Mouse (Mus musculus) bone marrow macrophage, adult 2 months (primary cell): ENCODE measurements around the gene Cped1. TPM values are rescaled to one million over a fixed set of nuclear protein-coding genes. Genes with fewer than 3 reads are reported as not detected.
A peak's percentile ranks its signal among the peaks of the same experiment; 100 is the strongest.

Source experiments
- H3K27ac ChIP-seq: 2 replicates; pipeline ENCODE4 v1.5.1; 2012; ENCODE audit warnings: low read depth, low read length; ENCODE audit not compliant: insufficient read depth
- H3K4me1 ChIP-seq: 2 replicates; pipeline ENCODE4 v1.6.1; 2012; ENCODE audit warnings: low read length; ENCODE audit not compliant: control insufficient read depth, insufficient read depth
- H3K4me3 ChIP-seq: 2 replicates; pipeline ENCODE4 v1.5.1; 2012; ENCODE audit warnings: mild to moderate bottlenecking, low read length, moderate library complexity; ENCODE audit not compliant: insufficient read depth
- CTCF ChIP-seq: IDR thresholded peaks from 2 replicates; pipeline ENCODE4 v1.5.1; 2012; ENCODE audit warnings: low read depth, mild to moderate bottlenecking, low read length, moderate library complexity
- POLR2A ChIP-seq: IDR thresholded peaks from 2 replicates; pipeline ENCODE4 v1.6.1; 2012; ENCODE audit warnings: mild to moderate bottlenecking, low read depth, low read length, borderline replicate concordance
- polyA plus RNA-seq: library from polyadenylated mRNA; stranded (reverse); fragments of >200 nt; gene quantifications from 2 replicates; pipeline ENCODE4 v1.2.4, GENCODE M21; 2012; ENCODE audit not compliant: missing spikeins, insufficient read depth, insufficient read length

Cped1 gene
- polyA plus RNA-seq, 1 experiment = 0.79 TPM

DNA sequence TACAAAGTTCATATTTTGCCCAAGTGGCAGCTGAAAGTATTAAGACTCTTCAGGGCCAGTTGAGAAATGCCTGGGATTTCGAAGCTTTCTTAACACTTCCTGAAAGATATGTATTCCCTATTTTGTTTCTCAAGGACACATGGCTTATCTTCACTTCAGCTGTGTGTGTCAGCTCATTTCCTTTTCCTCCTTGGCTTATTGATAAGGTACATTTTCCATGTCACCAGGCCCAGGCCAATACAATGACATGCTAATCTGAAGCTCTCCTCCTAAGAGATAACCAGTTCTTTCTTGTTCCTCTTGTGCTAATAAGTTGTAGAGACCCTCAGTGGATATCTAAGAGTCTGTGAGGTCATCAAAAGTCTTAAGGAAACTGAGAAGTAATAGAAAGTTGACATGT, 4.6 kb upstream of the Cped1 start:
- Histone ChIP-seq H3K4me1 (no peaks in the 10 kb centered on the region), H3K27ac (no peak overlapping the region)
- TF ChIP-seq POLR2A (no peak), CTCF (no peak)

GRCm38 (mm10) chr6:21984990-21985731, 555 bp upstream of the Cped1 start:
- TF ChIP-seq POLR2A (no peak), CTCF (no peak)
- no peak overlapping the region for H3K27ac ChIP-seq
- peak overlapping the region; percentile 62 for H3K4me3 ChIP-seq
- no peaks in the 10 kb centered on the region for H3K4me1 ChIP-seq

More for the DNA sequence above, 4.6 kb upstream of the Cped1 start:
- no peak overlapping the region for H3K4me3 ChIP-seq

- no peak overlapping the region for H3K27ac ChIP-seq
- 0 out of 2 replicates have a peak overlapping the region, but pooled peaks have one; percentile 9 for H3K4me3 ChIP-seq
- no peaks in the 10 kb centered on the region for H3K4me1 ChIP-seq
- TF ChIP-seq CTCF (no peak), POLR2A (no peak)
Observed at GRCm38 (mm10) chr6:21986660-21987331, 1.1 kb downstream of the Cped1 start.

DNA sequence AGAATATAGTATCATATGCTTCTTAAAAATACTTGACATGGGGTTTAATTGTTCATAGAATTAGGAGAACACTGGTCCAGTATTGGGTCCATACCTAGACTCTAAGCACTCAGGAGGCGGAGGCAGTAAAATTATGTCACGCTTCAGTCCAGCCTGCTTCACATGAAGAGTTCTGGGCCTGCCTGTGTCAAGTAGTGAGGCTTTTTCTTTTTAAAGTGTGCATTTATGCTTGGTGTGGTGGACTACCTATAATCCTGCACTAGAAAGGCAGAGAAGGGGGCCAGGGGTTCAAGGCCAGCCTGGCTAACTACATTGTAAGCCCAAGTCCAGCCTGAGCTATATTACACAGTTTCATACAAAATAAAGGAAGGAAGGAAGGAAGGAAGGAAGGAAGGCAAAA, 1.8 kb downstream of the Cped1 start:
- TF ChIP-seq CTCF (no peak), POLR2A (no peak)
- H3K4me3 ChIP-seq = no peak overlapping the region
- no peaks in the 10 kb centered on the region for H3K4me1 ChIP-seq
- H3K27ac ChIP-seq = no peak overlapping the region

DNA sequence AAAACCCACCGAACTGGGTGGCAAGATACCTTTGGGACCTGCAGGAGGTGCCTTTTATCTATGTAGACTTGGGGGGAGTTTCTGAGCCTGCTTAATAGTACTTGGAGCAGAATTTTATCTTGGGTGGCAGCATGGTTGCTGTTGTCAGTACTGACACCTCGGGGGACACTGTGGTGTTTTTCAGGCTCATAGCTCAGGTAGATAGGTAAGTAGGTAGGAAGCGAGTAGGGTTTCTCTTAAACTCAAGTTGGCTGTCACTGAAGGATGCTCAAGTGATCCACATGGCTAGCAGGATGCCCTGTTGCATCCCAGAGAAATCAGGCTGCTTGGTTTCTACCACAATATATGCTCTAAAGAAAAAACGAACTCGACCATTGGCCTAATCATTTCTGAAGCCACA, 2.6 kb downstream of the Cped1 start:
- Histone ChIP-seq H3K27ac (no peak overlapping the region), H3K4me1 (peaks cover 2% of the 10 kb centered on the region), H3K4me3 (no peak overlapping the region)
- TF ChIP-seq POLR2A = no peak
- no peak for TF ChIP-seq CTCF

- TF ChIP-seq CTCF (no peak), POLR2A (no peak)
Observed at GRCm38 (mm10) chr6:21989081-21989480, 3.4 kb downstream of the Cped1 start.

DNA sequence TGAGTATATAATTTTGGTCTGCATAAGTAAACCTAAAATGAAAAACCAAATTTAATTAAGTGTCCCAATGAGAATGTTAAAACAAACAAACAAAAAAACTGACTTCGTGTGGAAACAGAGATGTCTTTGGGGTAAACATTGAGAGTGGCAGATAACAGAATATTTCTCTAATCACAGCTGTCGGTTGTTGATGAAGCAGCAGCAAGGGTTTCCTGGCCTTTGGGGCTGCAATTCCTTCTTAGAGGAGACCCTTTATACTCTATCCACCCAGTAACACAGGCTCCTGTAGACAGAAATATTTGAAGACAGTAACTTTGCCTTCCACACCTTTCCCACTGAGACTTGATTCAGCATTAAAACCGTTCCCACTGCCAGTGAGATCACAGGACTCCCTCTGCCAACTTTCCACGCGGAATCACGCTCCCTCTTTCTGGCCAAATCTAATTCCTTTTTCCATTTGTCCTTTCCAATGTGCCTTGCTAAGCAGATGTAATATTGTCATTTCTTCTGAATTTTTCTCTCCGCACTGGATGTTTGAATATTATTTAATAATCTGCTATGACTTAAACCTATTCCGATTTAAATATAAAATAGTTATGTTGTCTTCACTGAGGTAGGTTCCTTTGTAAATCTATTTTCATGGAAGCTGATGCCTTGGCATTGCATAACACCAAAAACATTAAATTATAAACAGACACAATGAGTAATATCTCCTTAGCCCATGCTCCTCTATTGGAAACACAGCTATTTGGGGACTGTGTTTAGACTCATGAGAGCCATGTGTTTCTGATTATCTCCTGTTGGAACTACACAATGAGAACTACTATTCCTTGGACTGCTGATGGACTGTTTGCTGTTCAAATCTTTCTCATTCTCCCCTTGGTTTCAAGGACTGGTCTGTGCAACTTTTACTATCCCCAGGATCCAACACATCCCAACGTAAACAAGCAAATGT, 4.7 kb downstream of the Cped1 start:
- H3K4me3 ChIP-seq = no peak overlapping the region
- TF ChIP-seq CTCF = no peak
- no peak for TF ChIP-seq POLR2A
- peaks cover 2% of the 10 kb centered on the region for H3K4me1 ChIP-seq
- no peak overlapping the region for H3K27ac ChIP-seq

More at GRCm38 (mm10) chr6:21989081-21989480, 3.4 kb downstream of the Cped1 start:
- Histone ChIP-seq H3K4me3 (no peak overlapping the region), H3K4me1 (peaks cover 2% of the 10 kb centered on the region), H3K27ac (no peak overlapping the region)

DNA sequence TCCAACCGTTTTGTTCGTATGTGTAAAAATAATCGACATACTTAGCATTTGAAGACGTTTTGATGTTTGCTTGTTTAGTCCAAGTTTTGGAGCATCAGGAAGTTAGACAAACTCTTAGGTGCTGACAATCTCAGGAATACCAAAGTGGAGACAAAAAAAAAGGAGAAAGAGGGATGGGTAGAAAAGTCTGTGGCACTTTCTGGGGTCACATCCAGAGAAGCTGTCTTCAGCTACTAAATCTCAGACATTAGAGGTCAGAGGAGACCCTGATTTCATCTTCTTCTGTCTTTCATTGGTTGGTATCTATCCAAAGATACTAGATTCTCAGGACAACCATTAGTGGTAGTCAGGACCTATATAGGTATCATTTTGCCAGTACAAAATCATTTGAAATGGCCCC, 5.4 kb downstream of the Cped1 start:
- no peak overlapping the region for H3K27ac ChIP-seq
- H3K4me1 ChIP-seq = peaks cover 2% of the 10 kb centered on the region
- TF ChIP-seq POLR2A (no peak), CTCF (no peak)

DNA sequence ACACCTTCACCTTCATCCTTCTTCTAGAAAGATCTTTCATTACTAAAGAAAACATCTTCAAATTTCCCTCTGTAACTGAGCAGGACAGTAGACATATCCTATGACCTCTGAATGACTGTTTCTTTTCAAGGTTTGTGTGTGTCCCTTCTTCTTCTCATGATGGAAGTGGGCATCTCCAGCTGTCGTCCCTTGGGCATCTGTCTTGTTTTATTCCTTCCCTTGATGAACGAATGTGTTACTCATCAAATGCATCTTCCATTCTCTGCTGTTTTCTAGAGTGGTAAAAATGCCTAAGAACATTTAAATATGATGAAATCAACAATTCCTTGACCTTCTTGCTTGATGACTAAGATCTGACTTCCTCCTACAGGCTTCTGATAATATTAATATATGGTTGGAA, 7.4 kb downstream of the Cped1 start:
- H3K27ac ChIP-seq = no peak overlapping the region
- TF ChIP-seq CTCF (no peak), POLR2A (no peak)
- peaks cover 6% of the 10 kb centered on the region for H3K4me1 ChIP-seq
- H3K4me3 ChIP-seq = no peak overlapping the region

More for the DNA sequence above, 5.4 kb downstream of the Cped1 start:
- no peak overlapping the region for H3K4me3 ChIP-seq

- no peak for TF ChIP-seq POLR2A
- TF ChIP-seq CTCF = no peak
- Histone ChIP-seq H3K4me1 (peaks cover 20% of the 10 kb centered on the region), H3K27ac (no peak overlapping the region), H3K4me3 (no peak overlapping the region)
Observed at GRCm38 (mm10) chr6:21998131-21998530, 12.4 kb downstream of the Cped1 start.
